Mouse (Mus musculus): ENCODE measurements around the gene Art5.

GRCm38 (mm10) chr7:102084041-102084696 is 25.1 kb downstream of the Art5 start:
- TF ChIP-seq CTCF (IDR thresholded peaks at IDR 0.05; ENCODE audit: borderline replicate concordance, insufficient read depth, low read length) (no peak), POLR2A (IDR thresholded peaks at IDR 0.05; ENCODE audit: low read depth, low read length) (no peak)
